Mouse (Mus musculus) layer of hippocampus, adult 18-20 months (tissue): ENCODE measurements around the gene Incenp. TPM values are rescaled to one million over a fixed set of nuclear protein-coding genes. Genes with fewer than 3 reads are reported as not detected.
A peak's percentile ranks its signal among the peaks of the same experiment; 100 is the strongest.

Experiments
- DNase-seq, 2 experiments: peaks; one replicate each; pipeline ENCODE4 v3.0.0; 2022; ENCODE audit warnings: low spot score in 2 of 2
- microRNA-seq, 2 experiments: library from miRNA; unstranded; fragments of <30 nt; microRNA quantifications; one replicate each; pipeline ENCODE4 v1.2.0; 2021
- total RNA-seq, 2 experiments: library from RNA; stranded (reverse); gene quantifications; 2 replicates each; pipeline ENCODE4 v1.2.3; 2021

Gene Incenp
- total RNA-seq, 2 experiments from 2014 or later, result 11.2 to 12.7 TPM

DNA sequence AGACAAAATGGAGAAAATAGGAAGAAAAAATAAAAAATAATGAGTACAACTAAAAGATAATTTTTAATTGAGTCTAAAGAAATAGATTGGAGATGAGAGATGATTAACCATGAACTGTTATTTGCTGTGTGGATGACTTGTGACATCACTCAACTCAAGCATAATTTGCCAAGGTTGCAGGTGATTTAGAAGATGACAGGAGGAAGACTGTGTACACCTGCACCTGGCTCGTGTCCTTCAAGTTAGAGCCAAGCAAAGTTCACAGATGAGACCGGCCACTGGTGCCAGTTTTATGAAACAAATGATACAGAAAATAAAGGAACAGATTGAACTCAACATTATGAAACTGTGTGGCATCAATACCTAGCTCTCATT, 62.0 kb downstream of the Incenp start:
- DNase-seq, result no peak

DNA sequence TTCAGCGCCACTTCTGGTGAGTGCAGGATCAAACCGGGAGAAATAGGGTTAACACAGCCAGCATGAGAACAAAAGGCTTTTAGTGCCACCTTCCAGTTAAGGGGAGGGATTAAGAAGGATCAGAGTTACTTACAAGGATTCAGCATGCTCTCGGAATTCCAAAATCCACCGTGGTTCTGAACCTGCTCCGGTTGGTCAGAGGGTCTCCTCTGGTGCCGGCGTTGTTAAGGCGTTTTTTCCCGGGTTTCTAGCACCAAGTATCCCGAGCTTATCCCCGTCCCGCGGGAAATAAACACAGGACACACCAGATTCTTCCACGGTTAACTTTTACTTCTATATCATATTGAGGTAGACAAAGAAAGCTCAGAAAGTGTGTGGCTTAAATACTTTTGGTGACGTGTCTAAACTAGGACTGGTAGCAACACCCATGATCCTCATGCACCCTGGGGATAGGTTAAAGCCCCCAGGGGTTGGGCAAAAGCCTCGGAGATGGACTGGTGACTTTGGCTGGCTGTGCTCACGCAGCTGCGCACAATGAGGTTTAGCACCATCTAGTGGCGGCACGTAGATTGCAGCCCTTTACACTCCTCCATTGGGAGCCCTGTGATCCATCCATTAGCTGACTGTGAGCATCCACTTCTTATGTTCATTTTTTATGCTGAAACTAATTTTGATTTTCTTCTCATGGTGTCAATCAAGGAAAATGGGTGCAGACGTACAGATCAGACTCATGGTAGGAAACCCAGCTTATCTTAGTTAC, 62.6 kb downstream of the Incenp start:
- peak; percentile 13 to 66 for DNase-seq

Small RNA genes within 50 kb of the gene (microRNA-seq; reads per million reads assigned to microRNA genes)
- gene Gm22369 (0 reads per million in 2 experiments), gene Gm24484 (0 reads per million in 2 experiments)

Other genes starting within 250 kb of the Incenp start
- gene Scgb2a2, start 52.0 kb downstream of the Incenp start, total RNA-seq, result not detected
- gene Fth1, start 81.0 kb upstream of the Incenp start, total RNA-seq, result 1,000 to 10,000 TPM; 3,571 to 3,745 TPM
- gene Best1, start 102.1 kb upstream of the Incenp start, total RNA-seq, result 1 to 10 TPM; 1.2 to 1.7 TPM
- 10 to 100 TPM in 1 of 2 experiments, 1 to 10 TPM in 1; 9.3 to 10.1 TPM for gene Rab3il1, start 102.1 kb upstream of the Incenp start, total RNA-seq
- 10 to 100 TPM; 22.9 to 25.2 TPM for gene Fads3, start 142.0 kb upstream of the Incenp start, total RNA-seq
- 100 to 1,000 TPM; 140 to 145 TPM for gene Fads2, start 202.2 kb upstream of the Incenp start, total RNA-seq